Mouse (Mus musculus) midbrain, embryonic 16.5 days (tissue): Measurements from ENCODE around the gene Mast4. TPM values are rescaled to one million over a fixed set of nuclear protein-coding genes. Genes with fewer than 3 reads are reported as not detected.
A peak's percentile ranks its signal among the peaks of the same experiment; 100 is the strongest.

ENCODE experiments used
- ATAC-seq: fragments of 200-750 bp; cut with Nextera tagmentation; 2 replicates; pipeline ENCODE4 v1.8.0; 2017; ENCODE audit warnings: moderate TSS enrichment
- H3K27ac ChIP-seq: fragments of 300-500 bp; sonication (generic); 2 replicates; pipeline ENCODE4 v1.5.1; 2014; ENCODE audit warnings: mild to moderate bottlenecking, low read length, mixed read lengths
- H3K27me3 ChIP-seq: fragments of 300-500 bp; sonication (generic); 2 replicates; pipeline ENCODE4 v1.6.1; 2014; ENCODE audit warnings: low read depth, low read length, mixed read lengths; ENCODE audit not compliant: control insufficient read depth, insufficient read depth
- H3K36me3 ChIP-seq: fragments of 300-500 bp; sonication (generic); 2 replicates; pipeline ENCODE4 v1.6.1; 2014; ENCODE audit warnings: mild to moderate bottlenecking, low read length, moderate library complexity, mixed read lengths; ENCODE audit not compliant: control insufficient read depth, insufficient read depth
- H3K4me1 ChIP-seq: fragments of 300-500 bp; sonication (generic); 2 replicates; pipeline ENCODE4 v1.6.1; 2014; ENCODE audit warnings: mild to moderate bottlenecking, low read length, mixed read lengths; ENCODE audit not compliant: control insufficient read depth, insufficient read depth
- H3K4me2 ChIP-seq: fragments of 300-500 bp; sonication (generic); 2 replicates; pipeline ENCODE4 v1.6.1; 2014; ENCODE audit warnings: mild to moderate bottlenecking, low read length, mixed read lengths
- H3K4me3 ChIP-seq: fragments of 300-500 bp; sonication (generic); 2 replicates; pipeline ENCODE4 v1.5.1; 2014; ENCODE audit warnings: low read depth, mild to moderate bottlenecking, low read length, moderate library complexity, mixed read lengths
- H3K9ac ChIP-seq: fragments of 300-500 bp; sonication (generic); 2 replicates; pipeline ENCODE4 v1.6.1; 2014; ENCODE audit warnings: low read depth, low read length, mixed read lengths
- H3K9me3 ChIP-seq: fragments of 300-500 bp; sonication (generic); replicated peaks from 2 replicates; pipeline ENCODE4 v1.6.1; 2014; ENCODE audit warnings: mild to moderate bottlenecking, low read length, mixed read lengths; ENCODE audit not compliant: control insufficient read depth, poor library complexity, severe bottlenecking
- WGBS: fragments of 180-500 bp; shearing (Covaris S2); extraction: QIAGEN DNeasy Blood & Tissue Kit; methylation state at CpG from one replicate; pipeline ENCODE4 v1.1.7; 2014; 5-methylcytosine and 5-hydroxymethylcytosine counted together
- polyA plus RNA-seq: library from polyadenylated mRNA; unstranded; fragments of >200 nt; fragmentation: Nextera tagmentation; extraction: Ambion mirVana; gene quantifications from 2 replicates; pipeline ENCODE4 v1.2.1, GENCODE M21; 2015

The Mast4 gene
- polyA plus RNA-seq, 1 experiment from 2014 or later: 33.8 TPM

DNA sequence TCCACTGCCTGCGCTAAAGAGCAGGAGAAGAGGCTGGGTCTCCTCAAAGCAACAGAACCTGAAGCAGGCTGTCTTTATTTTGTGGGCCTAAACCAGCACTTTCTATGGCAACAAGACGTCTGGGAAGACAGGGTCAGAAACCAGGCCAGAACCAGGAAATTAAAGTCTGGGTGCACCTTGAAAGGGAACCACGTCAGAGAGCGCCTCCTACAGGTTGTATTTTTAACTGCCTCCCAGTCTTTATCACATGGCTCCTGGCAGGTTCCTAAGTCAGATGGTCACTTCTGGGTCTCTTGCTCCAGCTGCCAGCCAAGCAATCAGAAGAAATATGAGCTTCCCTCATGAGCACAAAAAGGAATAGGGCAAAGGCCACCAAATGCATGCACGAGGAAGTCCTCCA is 304.9 kb downstream of the Mast4 start:
- Histone ChIP-seq H3K9me3 (no peaks in the 10 kb centered on the region), H3K4me2 (no peak overlapping the region), H3K4me1 (peaks cover 8% of the 10 kb centered on the region), H3K27ac (no peak overlapping the region), H3K9ac (no peak overlapping the region), H3K36me3 (no peaks in the 10 kb centered on the region), H3K4me3 (no peak overlapping the region), H3K27me3 (no peaks in the 10 kb centered on the region)
- no peak for ATAC-seq
- WGBS: 92% methylated on average over 5 of the region's 5 CpGs

DNA sequence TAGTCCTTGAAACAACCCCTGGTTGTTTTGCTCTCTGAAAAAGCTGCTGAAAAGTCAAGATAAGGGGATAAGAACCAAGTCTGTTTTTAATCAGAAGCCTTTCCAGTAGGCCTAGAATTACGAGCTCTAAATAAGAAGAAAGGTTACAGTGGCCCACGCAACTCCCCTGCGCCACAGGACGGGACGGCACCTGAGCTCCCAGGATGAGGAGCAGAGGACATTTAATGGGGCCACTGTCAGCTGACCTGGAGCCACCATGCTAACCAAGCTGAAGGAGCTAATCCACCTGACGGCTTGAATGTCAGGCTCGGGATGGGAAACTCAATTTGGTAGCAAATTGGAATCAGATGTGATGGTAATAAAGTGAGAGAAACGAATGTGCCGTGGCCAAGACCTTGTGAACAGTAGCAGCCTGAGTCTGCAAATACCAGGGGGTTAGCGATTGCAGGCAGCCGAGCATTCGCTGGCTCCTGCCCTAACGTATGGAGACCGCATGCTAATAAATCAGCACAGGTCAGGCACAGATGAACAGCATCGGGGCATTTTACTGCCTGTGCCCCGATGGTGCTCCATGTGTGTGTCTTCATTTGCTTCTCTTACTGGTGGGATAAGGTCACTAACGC is 306.7 kb downstream of the Mast4 start:
- WGBS: 66% methylated on average over 17 of the region's 17 CpGs
- Histone ChIP-seq H3K4me2 (no peak overlapping the region), H3K4me3 (no peak overlapping the region), H3K27ac (no peak overlapping the region), H3K36me3 (no peaks in the 10 kb centered on the region), H3K27me3 (no peaks in the 10 kb centered on the region), H3K9ac (no peak overlapping the region), H3K9me3 (no peaks in the 10 kb centered on the region), H3K4me1 (peaks cover 8% of the 10 kb centered on the region)
- ATAC-seq: peak; percentile 39; the same call in 1 of the 2 replicates

DNA sequence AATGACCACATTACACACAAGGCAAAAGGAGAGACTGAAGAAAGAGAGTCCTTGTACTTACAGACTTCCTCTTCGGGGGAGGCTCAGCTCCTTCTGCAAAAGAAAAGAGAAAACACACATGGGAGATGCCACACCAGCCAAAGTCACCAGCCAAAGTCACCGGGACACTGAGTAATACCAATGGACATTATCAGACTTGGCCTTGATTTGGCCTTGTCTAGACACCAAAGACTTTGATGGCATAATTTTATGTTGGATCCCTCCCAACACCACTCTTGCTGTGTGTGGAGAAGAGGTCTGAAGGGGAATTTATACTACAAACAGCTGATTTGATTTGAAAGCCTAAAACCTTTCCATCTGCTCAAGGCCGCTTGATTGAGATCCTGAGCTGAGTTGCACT is 308.8 kb downstream of the Mast4 start:
- no peaks in the 10 kb centered on the region for H3K27me3 ChIP-seq

DNA sequence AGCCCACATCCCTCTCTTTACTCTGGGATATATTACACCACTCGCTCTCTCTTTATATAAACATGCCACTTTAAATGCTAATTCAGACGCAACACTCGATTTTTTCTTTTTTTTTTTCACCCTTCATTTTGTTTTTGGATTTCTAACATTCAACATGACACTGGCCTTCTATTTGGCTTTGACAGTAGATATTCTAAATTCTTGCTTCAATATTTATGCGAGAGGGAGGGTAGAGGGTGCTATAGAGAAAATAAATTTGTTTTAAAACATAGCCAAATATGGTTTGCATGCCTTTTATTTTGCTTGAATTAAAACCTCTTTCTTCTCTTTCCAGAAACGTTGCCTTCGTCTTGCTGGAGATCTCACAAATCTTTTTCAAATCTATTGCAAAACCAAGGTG is 315.8 kb downstream of the Mast4 start:
- Histone ChIP-seq H3K27me3 (no peaks in the 10 kb centered on the region), H3K9ac (no peak overlapping the region), H3K4me3 (no peak overlapping the region), H3K4me2 (no peak overlapping the region), H3K27ac (no peak overlapping the region), H3K9me3 (no peaks in the 10 kb centered on the region), H3K4me1 (0 out of 2 replicates have a peak, but pooled peaks cover 2% of the 10 kb centered on the region), H3K36me3 (no peaks in the 10 kb centered on the region)
- no peak for ATAC-seq
- 74% methylated on average over 6 of the region's 6 CpGs for WGBS

More for the DNA sequence above, 308.8 kb downstream of the Mast4 start:
- 74% methylated on average over 3 of the region's 3 CpGs for WGBS
- Histone ChIP-seq H3K4me3 (no peak overlapping the region), H3K27ac (no peak overlapping the region), H3K4me1 (peaks cover 8% of the 10 kb centered on the region), H3K36me3 (no peaks in the 10 kb centered on the region), H3K9ac (no peak overlapping the region), H3K4me2 (no peak overlapping the region), H3K9me3 (no peaks in the 10 kb centered on the region)
- ATAC-seq: no peak

DNA sequence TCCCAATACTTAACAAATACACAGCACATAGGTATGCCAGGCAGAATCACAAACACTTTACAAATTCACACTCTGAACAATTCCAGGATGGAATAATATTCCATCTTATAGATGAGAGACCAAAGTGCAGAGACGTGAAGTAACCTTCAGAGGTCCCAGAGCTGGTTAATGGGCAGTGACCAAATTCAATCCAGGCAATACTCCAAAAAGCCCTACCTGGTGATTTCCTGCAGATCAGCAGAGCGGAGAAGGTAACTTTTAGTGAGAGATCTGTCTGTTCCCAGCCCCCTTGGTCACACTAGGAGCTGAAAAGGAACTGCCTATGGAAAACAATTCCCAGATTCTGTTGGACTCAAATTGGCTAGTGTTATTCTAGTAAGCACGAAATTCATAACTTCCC is 316.6 kb downstream of the Mast4 start:
- no peak overlapping the region for H3K4me2 ChIP-seq
- H3K4me1 ChIP-seq: 0 out of 2 replicates have a peak, but pooled peaks cover 2% of the 10 kb centered on the region
- H3K9ac ChIP-seq: no peak overlapping the region
- no peak overlapping the region for H3K27ac ChIP-seq
- H3K4me3 ChIP-seq: no peak overlapping the region
- H3K27me3 ChIP-seq: no peaks in the 10 kb centered on the region
- H3K9me3 ChIP-seq: no peaks in the 10 kb centered on the region
- no peak for ATAC-seq
- H3K36me3 ChIP-seq: no peaks in the 10 kb centered on the region
- WGBS: 96% methylated on average over 3 of the region's 3 CpGs

DNA sequence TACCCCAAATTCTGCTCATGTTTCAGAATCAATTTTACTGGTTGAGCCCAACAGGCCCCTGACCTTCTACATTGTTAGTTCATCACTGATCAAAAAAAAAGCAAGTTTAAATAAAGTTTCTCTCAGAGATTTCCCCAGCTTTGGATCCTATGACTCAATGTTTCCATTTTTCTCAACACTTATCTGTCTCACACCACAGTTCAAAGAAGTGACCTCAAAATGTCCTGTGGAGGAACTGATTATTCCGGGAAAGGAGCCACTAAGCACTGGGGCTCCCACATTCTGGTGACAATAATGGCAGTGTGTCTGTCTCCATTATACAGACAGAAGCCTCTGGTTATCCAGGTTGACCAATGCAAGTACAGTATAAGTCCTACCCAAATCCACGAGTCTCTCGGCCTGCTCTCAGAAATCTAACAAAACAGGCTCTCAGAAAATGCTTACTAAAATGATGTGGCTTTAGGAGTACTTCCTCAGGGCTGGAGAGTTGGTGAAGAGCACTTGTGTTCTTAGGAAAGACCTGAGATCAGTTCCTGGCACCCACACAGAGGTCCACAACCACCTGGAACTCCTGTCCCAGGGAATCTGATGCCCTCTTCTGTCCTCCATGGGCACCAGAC is 319.1 kb downstream of the Mast4 start:
- H3K36me3 ChIP-seq: no peaks in the 10 kb centered on the region
- H3K4me3 ChIP-seq: no peak overlapping the region
- H3K27me3 ChIP-seq: no peaks in the 10 kb centered on the region
- WGBS: 82% methylated on average over 3 of the region's 3 CpGs
- H3K9me3 ChIP-seq: 0 out of 2 replicates have a peak, but pooled peaks cover 3% of the 10 kb centered on the region
- no peak overlapping the region for H3K4me2 ChIP-seq
- no peak for ATAC-seq
- H3K27ac ChIP-seq: no peak overlapping the region
- 0 out of 2 replicates have a peak, but pooled peaks cover 2% of the 10 kb centered on the region for H3K4me1 ChIP-seq
- H3K9ac ChIP-seq: no peak overlapping the region

DNA sequence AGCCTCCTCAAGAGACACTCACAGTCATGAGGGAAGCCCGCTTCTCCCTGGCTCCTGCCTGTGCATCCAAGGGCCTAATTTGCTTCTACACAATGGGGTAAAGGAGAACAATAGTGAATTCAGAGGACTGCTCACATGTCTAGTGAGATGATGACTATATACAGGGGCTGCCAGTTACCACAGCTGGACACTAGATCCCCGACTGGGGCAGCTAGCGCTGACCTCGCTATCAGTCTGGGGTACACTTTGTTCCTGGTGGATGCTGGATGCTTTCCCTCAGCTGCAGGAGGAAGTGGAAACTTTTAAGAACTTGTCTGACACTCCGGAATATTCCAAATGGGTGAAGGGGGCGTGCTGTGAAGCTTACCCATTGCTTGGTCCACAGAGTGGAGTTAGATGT is 319.7 kb downstream of the Mast4 start:
- WGBS: 40% methylated on average over 6 of the region's 6 CpGs
- no peaks in the 10 kb centered on the region for H3K27me3 ChIP-seq
- 0 out of 2 replicates have a peak, but pooled peaks cover 2% of the 10 kb centered on the region for H3K4me1 ChIP-seq
- no peaks in the 10 kb centered on the region for H3K36me3 ChIP-seq
- no peak overlapping the region for H3K9ac ChIP-seq
- no peak for ATAC-seq
- H3K9me3 ChIP-seq: 0 out of 2 replicates have a peak, but pooled peaks cover 3% of the 10 kb centered on the region
- no peak overlapping the region for H3K4me3 ChIP-seq
- H3K27ac ChIP-seq: no peak overlapping the region
- H3K4me2 ChIP-seq: no peak overlapping the region

DNA sequence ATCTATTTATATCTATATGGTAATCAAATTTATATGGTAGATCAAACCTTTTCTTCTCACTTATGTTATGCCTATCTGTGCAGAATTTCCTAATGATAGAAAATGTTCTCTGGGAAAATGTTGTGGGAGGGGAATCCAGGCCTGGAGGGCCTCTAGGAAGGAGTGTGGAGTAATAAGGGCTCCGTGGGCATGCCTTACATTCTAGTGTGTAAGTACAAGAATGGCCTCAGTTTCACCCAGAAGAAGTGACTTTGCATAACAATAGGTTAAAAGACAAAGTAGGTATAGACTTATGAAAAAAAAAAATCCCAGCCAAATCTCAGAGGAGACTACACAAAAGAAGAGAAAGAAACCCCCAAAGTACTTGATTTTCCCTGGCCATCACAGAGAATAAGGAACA is 320.1 kb downstream of the Mast4 start:
- Histone ChIP-seq H3K27ac (no peak overlapping the region), H3K36me3 (no peaks in the 10 kb centered on the region), H3K4me3 (no peak overlapping the region), H3K4me2 (no peak overlapping the region), H3K4me1 (0 out of 2 replicates have a peak, but pooled peaks cover 2% of the 10 kb centered on the region), H3K27me3 (no peaks in the 10 kb centered on the region), H3K9ac (no peak overlapping the region), H3K9me3 (0 out of 2 replicates have a peak, but pooled peaks cover 3% of the 10 kb centered on the region)
- 19% methylated on average over 1 of the region's 1 CpGs for WGBS
- no peak for ATAC-seq

DNA sequence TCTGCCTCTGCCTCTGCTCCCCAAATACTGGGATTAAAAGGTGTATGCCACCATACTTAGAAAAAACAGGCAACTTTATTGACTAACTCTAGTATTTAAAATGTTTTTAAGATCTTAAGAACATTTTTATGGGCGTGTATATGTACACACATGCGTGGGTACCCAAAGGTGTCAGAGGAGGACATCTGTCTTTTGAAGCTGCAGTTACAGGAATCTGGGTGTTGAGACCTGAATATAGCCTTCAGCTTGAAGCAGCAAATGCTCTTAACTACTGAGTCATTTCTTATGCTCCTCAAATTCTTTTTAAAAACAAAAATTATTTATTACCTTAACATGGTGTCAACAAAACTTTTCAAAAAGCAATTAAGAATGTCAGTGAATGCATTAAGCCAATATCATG is 329.1 kb downstream of the Mast4 start:
- 92% methylated on average over 2 of the region's 2 CpGs for WGBS
- ATAC-seq: no peak

More for the DNA sequence above, 329.1 kb downstream of the Mast4 start:
- no peak overlapping the region for H3K4me2 ChIP-seq
- no peaks in the 10 kb centered on the region for H3K36me3 ChIP-seq
- H3K4me3 ChIP-seq: no peak overlapping the region
- no peaks in the 10 kb centered on the region for H3K9me3 ChIP-seq
- no peak overlapping the region for H3K9ac ChIP-seq
- no peaks in the 10 kb centered on the region for H3K27me3 ChIP-seq
- no peak overlapping the region for H3K27ac ChIP-seq
- H3K4me1 ChIP-seq: peaks cover 7% of the 10 kb centered on the region
